Mouse (Mus musculus) kidney, adult 2 months (tissue): Measurements from ENCODE around the gene Ttc34.

Experiments used
- CTCF ChIP-seq: fragments of 200-500 bp; conservative IDR thresholded peaks from 2 replicates; pipeline ENCODE4 v1.5.1; 2011; ENCODE audit warnings: low read depth, mild to moderate bottlenecking, control low read depth, low read length, moderate library complexity, mixed read lengths; ENCODE audit not compliant: insufficient read depth, insufficient read length
- POLR2A ChIP-seq: fragments of 200-500 bp; IDR thresholded peaks from one replicate; pipeline ENCODE4 v1.6.1; 2011; ENCODE audit warnings: low read depth, low read length, control low read depth

DNA sequence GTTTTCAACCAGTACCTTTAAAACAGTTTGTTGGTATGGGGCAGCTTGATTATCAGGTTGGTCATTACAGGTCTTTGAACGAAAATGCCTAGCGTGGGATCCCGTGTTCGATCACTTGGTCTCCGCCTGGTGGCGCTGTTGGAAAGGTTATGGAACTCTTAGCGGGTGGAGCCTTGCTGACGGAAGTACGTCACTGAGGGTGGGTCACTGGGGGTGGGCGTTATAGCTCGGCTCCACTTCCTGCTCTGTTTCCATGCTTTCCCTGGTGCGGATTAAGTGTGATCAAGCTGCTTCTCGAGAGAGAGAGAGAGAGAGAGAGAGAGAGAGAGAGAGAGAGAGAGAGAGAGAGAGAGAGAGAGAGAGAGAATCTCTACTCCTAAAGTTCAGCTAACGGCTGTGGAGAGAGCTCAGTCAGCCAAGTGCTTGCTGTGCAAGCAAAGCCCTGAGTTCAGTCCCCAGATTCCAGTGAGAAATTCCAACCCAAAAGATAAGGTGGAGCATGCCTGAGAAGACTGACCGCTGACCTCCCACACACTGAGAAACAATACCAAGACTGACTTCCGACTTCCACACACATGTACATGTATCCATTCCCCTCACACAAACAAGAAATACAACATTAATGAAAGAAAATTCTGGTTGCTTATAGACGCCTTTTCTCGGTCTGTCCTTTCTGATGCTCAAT, 40.7 kb downstream of the Ttc34 start:
- TF ChIP-seq CTCF (peak; percentile 99), POLR2A (no peak)
